Mouse (Mus musculus) adrenal gland, postnatal 36 days (tissue): ENCODE measurements around the gene Mif. TPM values are rescaled to one million over a fixed set of nuclear protein-coding genes. Genes with fewer than 3 reads are reported as not detected.
A peak's percentile ranks its signal among the peaks of the same experiment; 100 is the strongest.
"Not testable (repeated sequence)": the region's sequence is repeated elsewhere in the genome, so short reads cannot be mapped to it uniquely, and the experiment has no call there.

Experiments used
- DNase-seq, 2 experiments: peaks; one replicate each; pipeline ENCODE4 v3.0.0; 2021; ENCODE audit warnings: mixed read lengths in 1 of 2
- total RNA-seq, 2 experiments: library from RNA; stranded (reverse); gene quantifications; 2 replicates each; pipeline ENCODE4 v1.2.3; 2021

The Mif gene
- total RNA-seq, 2 experiments from 2014 or later: 313 to 319 TPM

- DNase-seq: peak; percentile 41 to 44
These were observed 13.6 kb upstream of the Mif start for GRCm38 (mm10) chr10:75873543-75874170.

- peak; percentile 89 to 93 for DNase-seq
These were observed 13.0 kb upstream of the Mif start for GRCm38 (mm10) chr10:75872915-75873542.

DNA sequence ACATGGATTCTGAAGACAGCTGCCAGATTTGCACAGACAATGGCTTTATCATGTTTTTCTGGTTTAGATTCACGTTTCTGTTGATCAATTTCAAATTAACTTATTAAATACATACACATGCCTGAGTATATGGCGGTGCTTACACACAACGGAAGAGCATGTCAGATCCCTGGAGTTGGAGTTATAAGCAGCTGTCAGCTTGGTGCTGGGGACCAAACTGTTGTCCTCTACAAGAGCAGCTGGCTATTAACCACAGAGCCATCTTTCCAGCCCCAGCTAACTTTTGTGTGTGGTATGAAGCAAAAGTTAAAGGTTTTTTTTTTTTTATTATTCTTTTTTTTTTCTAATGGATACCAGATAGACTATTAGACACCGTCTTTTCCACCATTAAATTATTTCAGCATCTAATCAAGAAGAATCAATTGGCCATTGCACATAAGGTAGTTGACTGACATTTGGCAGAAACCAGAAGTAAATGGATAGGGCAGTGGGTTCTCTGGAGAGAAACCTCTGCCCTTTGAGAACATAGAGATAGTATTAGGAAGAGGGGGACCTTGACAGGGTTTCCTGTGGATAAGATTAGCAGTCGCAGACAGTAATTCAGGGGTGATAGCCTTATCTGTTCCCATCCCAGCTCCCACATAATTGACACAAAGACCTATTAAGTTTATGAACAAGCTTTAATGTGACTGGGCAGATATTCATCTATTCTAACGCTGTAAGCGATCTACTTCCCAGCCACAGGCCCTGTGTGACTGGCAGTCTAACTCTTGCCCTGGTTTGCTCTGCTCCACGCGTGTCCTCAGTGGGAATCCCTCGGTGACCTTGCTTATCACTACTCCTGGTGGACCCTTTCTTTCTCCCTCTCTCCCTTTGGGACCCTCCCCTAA lies 12.2 kb upstream of the Mif start:
- DNase-seq: no peak

DNA sequence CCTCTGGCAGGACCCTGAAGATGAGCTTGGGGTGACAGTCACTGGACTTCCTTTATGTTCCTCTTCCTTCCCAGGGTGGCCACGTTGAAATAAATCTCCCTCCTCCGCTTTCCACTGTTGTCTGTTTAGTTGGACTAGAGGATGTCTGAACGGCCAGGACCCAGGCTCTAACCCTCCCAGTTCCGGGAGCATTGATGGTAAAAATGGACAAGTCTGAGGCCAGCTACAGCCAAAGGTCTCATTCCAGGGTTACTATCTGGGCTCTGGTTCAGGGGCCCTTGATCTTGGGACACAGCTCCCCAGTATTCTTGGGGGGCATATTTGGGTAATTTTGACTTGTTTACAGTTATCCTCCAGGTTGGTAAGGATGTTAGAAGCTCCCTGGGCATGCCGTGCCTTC lies 1.5 kb upstream of the Mif start:
- no peak for DNase-seq

- no peak for DNase-seq
These were observed 706 bp upstream of the Mif start for GRCm38 (mm10) chr10:75860746-75861145.

DNA sequence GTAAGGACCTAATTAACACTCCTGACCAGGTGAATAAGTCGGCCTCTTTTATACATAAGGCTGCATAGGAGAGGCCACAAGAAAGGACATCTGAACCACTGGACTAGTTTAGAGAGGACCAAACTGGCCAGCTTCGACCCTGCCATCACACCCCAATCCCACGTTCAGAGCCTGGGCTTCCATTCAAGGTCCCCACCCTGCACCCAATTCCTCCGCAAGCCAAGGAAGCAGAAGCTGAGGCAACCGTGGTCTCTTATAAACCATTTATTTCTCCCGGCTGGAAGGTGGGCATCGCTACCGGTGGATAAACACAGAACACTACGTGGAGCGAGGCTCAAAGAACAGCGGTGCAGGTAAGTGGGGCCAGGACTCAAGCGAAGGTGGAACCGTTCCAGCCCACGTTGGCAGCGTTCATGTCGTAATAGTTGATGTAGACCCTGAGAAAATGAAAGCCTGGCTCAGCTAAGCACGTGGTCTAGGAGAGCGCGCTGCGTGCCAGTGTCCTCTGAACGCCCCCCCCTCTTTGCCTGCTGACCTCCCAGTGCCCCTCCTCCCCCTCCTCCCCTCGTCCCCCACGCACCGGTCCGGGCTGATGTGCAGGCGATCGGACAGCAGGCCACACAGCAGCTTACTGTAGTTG lies 813 bp downstream of the Mif start:
- DNase-seq: peak; percentile 35 to 38

- no peak for DNase-seq
These were observed 2.4 kb downstream of the Mif start for GRCm38 (mm10) chr10:75857598-75857997.

GRCm38 (mm10) chr10:75856976-75857375 lies 3.1 kb downstream of the Mif start:
- no peak for DNase-seq

DNA sequence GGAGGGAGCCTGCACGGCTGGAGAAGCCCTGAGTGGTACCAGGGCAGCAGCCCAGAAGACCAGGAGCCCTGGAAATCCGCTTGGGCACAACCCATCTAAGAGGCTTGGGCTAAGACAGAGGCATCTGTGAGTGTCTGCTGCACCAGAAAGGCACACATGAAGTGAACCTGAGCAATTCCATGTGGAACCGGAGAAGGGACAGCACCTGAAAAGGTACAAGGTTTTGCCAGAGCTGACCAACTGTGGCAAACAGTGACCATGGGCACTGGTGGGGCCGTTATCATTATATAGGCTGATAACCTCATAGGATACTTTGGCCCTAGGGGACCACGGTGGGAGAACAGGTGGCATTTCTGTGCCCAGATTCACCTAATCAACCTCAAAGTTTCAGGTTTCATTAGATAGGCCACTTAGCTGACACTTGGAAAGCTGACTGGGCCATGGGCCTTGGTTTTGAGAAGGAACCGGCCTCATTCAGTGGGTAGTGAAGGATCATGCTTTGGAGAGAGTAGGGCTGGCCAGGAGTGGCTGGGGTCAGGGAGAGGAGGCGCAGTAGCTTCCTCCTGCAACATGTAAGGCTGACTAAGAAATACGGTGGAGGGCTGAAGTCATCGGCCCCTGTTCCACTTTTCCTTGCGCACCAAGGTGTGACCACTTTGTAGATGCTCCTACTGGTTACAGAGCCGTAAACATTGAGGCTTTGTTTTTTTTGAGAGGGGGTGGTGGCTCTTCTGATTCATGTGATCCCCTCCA lies 3.7 kb downstream of the Mif start:
- DNase-seq: no peak

DNA sequence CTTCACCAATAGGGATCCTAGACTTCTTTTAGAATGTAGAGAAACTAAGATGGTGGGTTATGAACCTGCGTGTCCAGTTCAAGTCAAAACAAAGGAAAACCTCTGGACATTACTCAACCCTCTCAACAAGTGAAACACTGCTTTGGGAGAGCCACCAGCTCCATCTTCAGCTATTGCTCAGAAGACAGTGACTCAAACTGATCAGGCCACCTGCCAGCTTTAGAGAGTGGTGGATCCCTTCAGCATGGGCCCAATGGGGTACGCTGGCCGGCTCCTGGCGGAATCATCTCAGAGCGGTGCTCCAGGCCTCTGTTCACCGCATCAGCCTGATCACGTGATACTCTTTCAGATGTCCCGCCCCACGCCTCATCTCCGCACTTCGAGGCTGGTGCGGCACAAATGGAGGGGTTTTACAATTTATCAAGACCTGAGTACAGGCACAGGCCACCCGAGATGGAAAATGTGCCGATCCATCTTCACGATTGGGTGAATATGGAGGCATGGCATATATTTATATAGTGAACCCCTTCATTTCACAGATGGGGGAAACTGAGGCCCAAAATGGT lies 4.5 kb downstream of the Mif start:
- no peak for DNase-seq

- DNase-seq: no peak
These were observed 5.2 kb downstream of the Mif start for GRCm38 (mm10) chr10:75854791-75855190.

DNA sequence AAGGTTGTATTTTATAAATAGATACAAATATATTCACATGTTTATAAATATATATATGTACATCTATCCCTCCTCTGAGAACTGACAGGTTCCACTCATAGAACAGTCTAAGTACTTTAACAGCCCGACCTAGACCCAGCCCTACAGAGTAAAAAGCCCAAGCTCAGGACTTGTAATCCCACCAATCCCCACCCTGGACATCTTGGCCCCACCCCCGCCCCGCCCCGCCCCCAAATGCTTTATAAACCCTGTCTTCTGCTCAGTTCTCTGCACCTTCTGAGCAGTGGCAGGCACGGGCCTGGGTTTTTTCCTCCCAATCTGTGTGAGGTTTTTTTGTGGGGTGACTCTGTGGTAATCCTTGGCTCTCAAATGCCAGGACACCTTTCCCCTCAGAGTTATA lies 5.9 kb downstream of the Mif start:
- DNase-seq: no peak

DNA sequence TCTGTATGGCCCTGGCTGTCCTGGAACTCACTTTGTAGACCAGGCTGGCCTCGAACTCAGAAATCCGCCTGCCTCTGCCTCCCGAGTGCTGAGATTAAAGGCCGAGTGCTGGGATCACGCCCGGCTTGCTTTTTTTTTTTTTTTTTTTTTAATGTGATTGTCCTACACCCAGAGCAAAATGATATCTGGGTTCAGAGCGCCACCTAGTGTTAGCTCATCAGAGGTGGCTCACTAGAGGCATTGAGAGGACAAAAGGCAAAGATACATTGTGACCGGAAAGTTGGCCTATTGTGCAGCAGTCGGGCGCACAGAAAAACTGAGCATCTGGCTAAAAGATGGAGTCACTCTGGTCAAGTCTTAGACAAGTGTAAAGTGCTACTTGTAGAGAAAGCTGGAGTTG lies 6.6 kb downstream of the Mif start:
- peak; percentile 85 to 90 for DNase-seq

- no peak for DNase-seq
These were observed 7.4 kb downstream of the Mif start for GRCm38 (mm10) chr10:75852539-75853125.

DNA sequence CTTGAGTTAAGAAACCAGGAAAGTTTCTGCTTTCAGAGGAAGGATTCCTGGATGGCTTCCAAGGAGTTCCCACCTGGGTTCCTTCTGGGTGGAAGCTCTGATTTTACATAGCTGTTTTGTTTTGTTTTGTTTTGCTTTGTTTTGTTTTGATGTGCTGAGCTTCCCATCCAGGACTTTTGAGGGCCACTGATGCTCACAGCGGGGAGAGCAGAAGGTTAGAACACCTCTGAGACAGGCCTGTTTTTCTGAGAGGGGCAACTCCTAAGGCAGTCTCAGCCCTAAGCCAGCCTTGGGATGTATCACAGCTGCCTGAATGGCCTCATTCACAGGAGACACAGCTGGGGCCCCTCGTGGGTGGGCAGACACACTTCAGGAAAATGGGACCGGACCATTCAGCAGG lies 8.4 kb downstream of the Mif start:
- no peak for DNase-seq

- no peak for DNase-seq
These were observed 9.0 kb downstream of the Mif start for GRCm38 (mm10) chr10:75851076-75851475.

DNA sequence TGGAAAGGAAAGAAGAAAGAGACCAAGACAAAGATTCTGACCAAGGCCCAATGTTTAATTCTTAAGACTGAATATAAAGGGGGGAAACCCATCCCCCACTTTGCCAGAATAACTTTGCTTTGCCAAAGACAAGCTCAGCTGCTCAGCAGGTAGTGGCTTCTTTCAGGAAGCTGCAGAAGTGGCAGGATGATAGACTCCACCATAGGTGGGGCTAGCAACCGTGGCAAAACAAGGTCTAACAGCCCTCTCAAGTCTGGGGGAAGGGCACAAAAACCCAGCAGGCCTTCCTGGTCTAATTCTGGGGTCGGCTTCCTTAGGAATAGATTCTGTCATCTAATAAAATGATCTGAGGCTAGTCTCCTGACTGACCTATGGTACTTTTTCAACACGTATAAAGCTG lies 11.7 kb downstream of the Mif start:
- no peak for DNase-seq

DNA sequence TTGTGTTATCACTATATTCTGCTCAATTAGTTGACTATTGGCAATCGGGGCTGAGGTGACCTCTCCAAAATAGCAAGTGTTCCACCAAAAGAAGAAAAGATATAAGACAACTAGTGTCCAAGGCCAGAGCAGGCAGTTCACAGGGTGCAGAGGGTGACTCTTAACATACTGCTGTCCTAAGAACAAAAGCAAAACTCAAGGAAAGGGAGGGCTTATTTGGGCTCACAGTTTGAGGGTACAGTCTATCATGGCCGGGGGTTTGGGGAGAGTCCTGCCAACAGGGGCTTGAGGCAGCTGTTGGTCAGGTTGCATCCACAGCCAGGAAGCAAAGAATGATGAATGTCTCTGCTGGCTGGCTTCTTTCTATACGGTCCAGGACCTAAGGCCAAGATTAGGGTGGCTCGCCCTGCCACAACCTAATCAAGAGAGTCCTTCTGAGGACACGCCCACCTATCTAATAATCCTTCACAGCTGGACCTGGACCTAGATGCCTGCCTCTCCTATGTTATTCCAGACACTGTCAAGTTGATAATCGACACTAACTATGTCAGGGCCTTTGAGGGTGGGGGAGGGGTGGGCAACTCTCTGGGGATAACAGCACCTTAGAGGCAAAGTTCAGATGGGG lies 14.6 kb downstream of the Mif start:
- DNase-seq: no peak

DNA sequence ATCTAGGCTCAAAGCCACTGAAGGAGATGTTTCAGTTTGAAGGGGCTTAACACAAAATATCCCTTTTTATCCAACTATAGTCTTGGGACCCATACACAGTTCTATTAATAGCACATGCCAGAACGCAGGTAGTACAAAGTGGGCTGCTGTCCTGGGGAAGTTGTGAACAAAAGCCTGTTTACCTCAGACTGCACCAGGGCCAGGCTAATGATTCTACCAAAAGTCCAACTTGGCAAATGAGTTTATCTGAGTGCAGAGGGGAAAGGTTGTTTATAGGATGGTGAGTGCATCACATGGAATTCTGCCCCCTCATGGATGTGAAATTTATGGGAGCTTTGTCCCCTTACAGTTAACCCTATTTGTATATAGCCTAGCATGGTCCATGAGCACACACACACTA lies 15.2 kb downstream of the Mif start:
- no peak for DNase-seq

DNA sequence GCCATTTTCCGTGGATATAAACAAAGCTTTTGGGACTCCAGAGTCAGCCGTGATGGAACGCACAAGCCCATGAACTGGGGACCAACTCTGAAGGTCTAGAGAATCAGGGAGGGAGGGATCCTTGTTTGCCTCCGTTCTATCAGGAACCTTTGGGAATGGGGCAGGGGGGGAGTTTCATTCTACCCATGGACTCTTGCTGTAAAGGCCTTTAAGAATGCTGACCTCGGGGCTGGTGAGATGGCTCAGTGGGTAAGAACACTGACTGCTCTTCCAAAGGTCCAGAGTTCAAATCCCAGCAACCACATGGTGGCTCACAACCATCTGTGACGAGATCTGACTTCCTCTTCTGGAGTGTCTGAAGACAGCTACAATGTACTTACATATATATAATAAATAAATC lies 16.1 kb downstream of the Mif start:
- DNase-seq: not testable (repeated sequence)

- DNase-seq: no peak
These were observed 20.9 kb downstream of the Mif start for GRCm38 (mm10) chr10:75839092-75839491.
